Mouse (Mus musculus) E14TG2a.4 (cell line): ENCODE data around the gene Elk3.

Experiments
- H3K27me3 ChIP-seq: 2 replicates; pipeline ENCODE4 v1.6.1; 2014; ENCODE audit warnings: low read length, control low read depth; ENCODE audit not compliant: insufficient read depth
- H3K36me3 ChIP-seq: 2 replicates; pipeline ENCODE4 v1.6.1; 2014; ENCODE audit warnings: low read length, control low read depth; ENCODE audit not compliant: insufficient read depth
- H3K4me1 ChIP-seq: replicated peaks from 2 replicates; pipeline ENCODE4 v1.6.1; 2014; ENCODE audit warnings: low read depth, low read length, control low read depth
- H3K4me3 ChIP-seq: replicated peaks from 2 replicates; pipeline ENCODE4 v1.5.1; 2014; ENCODE audit warnings: mild to moderate bottlenecking, low read length
- H3K9me3 ChIP-seq: 2 replicates; pipeline ENCODE4 v1.6.1; 2014; ENCODE audit warnings: low read length, control low read depth
- CTCF ChIP-seq: conservative IDR thresholded peaks from 2 replicates; pipeline ENCODE4 v1.5.1; 2014; ENCODE audit warnings: low read length
- NANOG ChIP-seq: IDR thresholded peaks from 2 replicates; pipeline ENCODE4 v1.6.1; 2014; ENCODE audit warnings: borderline replicate concordance, low read length, mixed read lengths
- POU5F1 ChIP-seq: IDR thresholded peaks from 2 replicates; pipeline ENCODE4 v1.6.1; 2014; ENCODE audit warnings: low read length, borderline replicate concordance

The Elk3 gene

DNA sequence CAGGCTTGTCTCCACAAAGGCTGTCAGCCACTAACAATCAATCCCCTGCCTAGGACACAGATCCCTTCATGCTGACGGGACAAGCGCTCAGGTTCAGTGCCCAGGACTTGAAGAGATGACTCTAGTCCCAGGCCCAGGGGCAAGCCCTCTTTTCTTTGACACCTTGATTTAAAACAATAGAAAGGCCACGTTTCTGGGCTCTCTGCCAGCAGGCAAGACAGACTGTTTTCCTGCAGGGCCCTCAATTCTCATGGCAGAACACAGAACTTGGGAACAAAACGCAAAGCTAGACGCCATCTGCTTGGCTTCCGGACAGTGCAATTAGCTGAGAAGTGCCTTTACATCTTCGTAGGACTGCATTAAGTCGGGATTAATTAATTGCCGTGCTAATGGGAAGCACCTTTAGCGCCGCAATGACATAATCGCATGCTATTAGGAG lies 28.4 kb downstream of the Elk3 start:
- Histone ChIP-seq H3K27me3 (no peaks in the 10 kb centered on the region; the same call in 1 of the 2 replicates), H3K4me1 (peaks cover 37% of the 10 kb centered on the region), H3K4me3 (no peak overlapping the region), H3K9me3 (no peaks in the 10 kb centered on the region), H3K36me3 (0 out of 2 replicates have a peak, but pooled peaks cover 5% of the 10 kb centered on the region)
- TF ChIP-seq POU5F1 (no peak), NANOG (no peak), CTCF (no peak)

DNA sequence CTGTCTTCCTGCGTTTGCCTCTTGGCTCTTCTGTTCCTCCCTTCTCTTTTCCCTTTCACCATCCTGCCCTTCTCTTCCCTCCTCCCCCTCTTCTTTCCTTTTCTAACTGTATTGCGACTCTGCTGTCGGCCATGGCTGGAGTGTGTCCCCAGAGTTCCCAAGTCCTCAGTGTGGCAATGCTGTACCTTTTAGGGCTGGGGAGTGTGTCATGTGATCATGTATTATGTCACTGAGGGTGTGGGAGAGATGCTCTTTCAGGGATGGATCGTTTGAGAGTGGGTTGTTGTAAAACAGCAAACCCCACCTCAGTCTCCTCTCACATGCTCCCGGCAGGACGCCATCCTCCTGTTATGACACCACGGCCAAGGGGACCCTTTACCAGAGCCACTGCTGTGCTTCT lies 29.8 kb downstream of the Elk3 start:
- Histone ChIP-seq H3K27me3 (no peaks in the 10 kb centered on the region), H3K4me3 (no peak overlapping the region), H3K4me1 (peaks cover 50% of the 10 kb centered on the region), H3K9me3 (no peaks in the 10 kb centered on the region), H3K36me3 (0 out of 2 replicates have a peak, but pooled peaks cover 5% of the 10 kb centered on the region)
- TF ChIP-seq NANOG: no peak
- TF ChIP-seq CTCF: no peak
- TF ChIP-seq POU5F1: no peak

DNA sequence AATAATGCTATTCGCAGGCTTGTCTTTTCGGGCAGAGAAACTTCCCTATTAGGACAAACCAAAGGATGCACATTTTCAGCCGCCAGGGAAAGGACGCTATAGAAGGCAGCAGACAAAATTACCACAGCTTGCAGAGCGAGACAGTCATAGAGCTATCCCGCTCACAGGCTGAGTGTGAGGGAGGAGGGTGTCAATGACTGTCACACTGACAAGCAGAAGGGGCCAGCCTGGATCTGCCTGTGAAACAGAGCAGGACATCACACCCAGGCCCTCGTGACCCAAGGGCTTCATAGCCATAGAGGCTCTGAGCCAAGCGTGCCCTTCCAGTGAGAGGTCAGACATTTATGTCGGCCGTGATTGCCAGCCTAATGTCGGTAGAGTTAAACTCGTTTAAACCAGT lies 30.3 kb downstream of the Elk3 start:
- peaks cover 55% of the 10 kb centered on the region for H3K4me1 ChIP-seq
- H3K27me3 ChIP-seq: no peaks in the 10 kb centered on the region
- no peaks in the 10 kb centered on the region for H3K9me3 ChIP-seq
- H3K4me3 ChIP-seq: no peak overlapping the region
- TF ChIP-seq NANOG: no peak
- H3K36me3 ChIP-seq: 0 out of 2 replicates have a peak, but pooled peaks cover 5% of the 10 kb centered on the region

DNA sequence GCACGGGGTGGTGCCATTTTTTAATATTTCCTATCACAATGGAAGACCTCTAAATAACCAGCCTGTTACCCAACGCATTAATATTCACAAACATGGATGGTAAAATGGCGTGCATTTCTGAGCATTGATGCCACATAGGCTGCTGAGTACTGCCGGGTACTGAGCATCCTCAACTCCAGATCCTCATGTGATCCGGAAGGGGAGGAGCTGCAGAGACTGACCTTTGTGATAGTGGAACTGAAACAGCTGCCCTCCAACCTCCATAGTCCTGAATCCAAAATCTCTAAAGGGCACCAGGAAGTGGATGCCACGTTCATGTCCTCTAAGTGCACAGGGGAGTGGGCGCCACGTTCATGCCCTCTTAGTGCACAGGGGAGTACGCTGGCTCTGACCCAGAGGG lies 31.9 kb downstream of the Elk3 start:
- Histone ChIP-seq H3K4me1 (peaks cover 58% of the 10 kb centered on the region), H3K36me3 (0 out of 2 replicates have a peak, but pooled peaks cover 5% of the 10 kb centered on the region), H3K9me3 (no peaks in the 10 kb centered on the region), H3K4me3 (peak overlapping the region; percentile 80), H3K27me3 (no peaks in the 10 kb centered on the region)
- no peak for TF ChIP-seq POU5F1
- no peak for TF ChIP-seq CTCF
- no peak for TF ChIP-seq NANOG

DNA sequence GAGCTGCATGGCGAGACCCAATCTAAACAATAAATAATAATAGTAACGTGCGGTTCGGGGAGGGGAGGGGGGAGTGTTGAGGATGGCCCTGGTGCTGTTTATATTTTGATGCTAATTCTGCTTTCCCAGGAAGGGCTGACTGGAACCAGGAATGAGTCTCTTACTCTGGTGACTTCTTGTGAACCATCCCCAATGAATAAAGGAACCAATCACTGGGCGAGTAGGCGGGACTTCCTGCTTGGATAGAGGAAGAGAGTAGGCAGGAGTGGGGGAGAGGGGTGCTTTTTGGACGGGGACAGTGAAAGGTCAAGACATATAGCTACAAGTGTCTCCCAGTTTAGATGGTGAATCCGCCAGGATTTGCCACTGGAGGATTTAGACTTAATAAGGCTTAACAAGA lies 32.6 kb downstream of the Elk3 start:
- TF ChIP-seq CTCF (no peak), POU5F1 (no peak), NANOG (no peak)
- no peaks in the 10 kb centered on the region for H3K9me3 ChIP-seq
- H3K36me3 ChIP-seq: 0 out of 2 replicates have a peak, but pooled peaks cover 5% of the 10 kb centered on the region
- peaks cover 62% of the 10 kb centered on the region for H3K4me1 ChIP-seq
- H3K27me3 ChIP-seq: no peaks in the 10 kb centered on the region
- H3K4me3 ChIP-seq: peak overlapping the region; percentile 80

- Histone ChIP-seq H3K9me3 (no peaks in the 10 kb centered on the region), H3K4me3 (no peak overlapping the region), H3K4me1 (peaks cover 76% of the 10 kb centered on the region), H3K27me3 (no peaks in the 10 kb centered on the region), H3K36me3 (0 out of 2 replicates have a peak, but pooled peaks cover 5% of the 10 kb centered on the region)
- no peak for TF ChIP-seq NANOG
- no peak for TF ChIP-seq POU5F1
- TF ChIP-seq CTCF: no peak
Observed at GRCm38 (mm10) chr10:93276857-93277256, 34.1 kb downstream of the Elk3 start.

DNA sequence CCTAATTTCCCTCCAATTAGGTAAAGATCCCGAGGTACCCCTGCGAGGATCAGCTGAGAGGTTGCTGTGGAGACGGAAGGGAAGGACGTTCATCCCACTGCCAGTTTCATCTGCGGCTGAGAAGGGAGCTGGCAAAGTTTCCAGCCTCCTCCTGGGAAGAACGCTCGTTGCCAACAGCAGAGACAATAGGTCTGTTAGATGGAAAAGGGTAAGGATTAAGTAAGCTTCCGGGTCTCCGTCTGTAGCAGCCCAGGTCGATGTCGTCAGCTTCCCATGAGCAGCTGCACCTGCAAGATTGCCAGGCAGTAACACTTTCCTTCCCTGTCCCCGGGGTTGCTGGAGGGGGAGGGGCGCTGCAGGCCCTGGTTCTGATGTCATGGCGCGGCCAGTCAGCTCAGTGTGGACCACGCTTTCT lies 34.6 kb downstream of the Elk3 start:
- H3K4me1 ChIP-seq: peaks cover 78% of the 10 kb centered on the region
- TF ChIP-seq POU5F1: no peak
- TF ChIP-seq CTCF: no peak
- TF ChIP-seq NANOG: no peak
- H3K27me3 ChIP-seq: no peaks in the 10 kb centered on the region
- no peaks in the 10 kb centered on the region for H3K9me3 ChIP-seq
- H3K36me3 ChIP-seq: 0 out of 2 replicates have a peak, but pooled peaks cover 5% of the 10 kb centered on the region
- peak overlapping the region; percentile 63; the same call in 1 of the 2 replicates for H3K4me3 ChIP-seq

- Histone ChIP-seq H3K9me3 (no peaks in the 10 kb centered on the region), H3K36me3 (no peaks in the 10 kb centered on the region)
- TF ChIP-seq CTCF (no peak), POU5F1 (no peak), NANOG (no peak)
Observed at GRCm38 (mm10) chr10:93275212-93276136, 35.5 kb downstream of the Elk3 start.

GRCm38 (mm10) chr10:93274277-93274696 lies 36.6 kb downstream of the Elk3 start:
- no peak for TF ChIP-seq CTCF
- no peak for TF ChIP-seq POU5F1
- TF ChIP-seq NANOG: no peak

More at GRCm38 (mm10) chr10:93275212-93276136, 35.5 kb downstream of the Elk3 start:
- no peaks in the 10 kb centered on the region for H3K27me3 ChIP-seq
- H3K4me1 ChIP-seq: peaks cover 73% of the 10 kb centered on the region
- H3K4me3 ChIP-seq: peak overlapping the region; percentile 63

More at GRCm38 (mm10) chr10:93274277-93274696, 36.6 kb downstream of the Elk3 start:
- no peaks in the 10 kb centered on the region for H3K27me3 ChIP-seq
- H3K36me3 ChIP-seq: no peaks in the 10 kb centered on the region
- H3K4me1 ChIP-seq: peaks cover 69% of the 10 kb centered on the region
- no peak overlapping the region for H3K4me3 ChIP-seq
- H3K9me3 ChIP-seq: no peaks in the 10 kb centered on the region
